Mouse (Mus musculus): ENCODE results near the gene Supt16. TPM values are rescaled to one million over a fixed set of nuclear protein-coding genes. Genes with fewer than 3 reads are reported as not detected.

The Supt16 gene
- polyA plus RNA-seq (2014; fragmentation: Nextera tagmentation; extraction: Ambion mirVana): 68.9 and 73.5 TPM in 2 replicates

- Histone ChIP-seq H3K9ac (ENCODE audit: low read length) (peak within 1 kb of the TSS; percentile 99), H3K36me3 (ENCODE audit: control insufficient read depth, insufficient read depth, low read length) (peaks cover 50% of the 10 kb centered on the region), H3K27me3 (replicated peaks; ENCODE audit: control insufficient read depth, insufficient read depth, low read length) (no peaks in the 10 kb centered on the region), H3K27ac (ENCODE audit: low read depth) (peak within 1 kb of the TSS; percentile 99), H3K4me2 (ENCODE audit: low read length) (peak within 1 kb of the TSS; percentile 91), H3K4me3 (ENCODE audit: low read depth, low read length) (peak within 1 kb of the TSS; percentile 94), H3K4me1 (replicated peaks; ENCODE audit: control insufficient read depth, insufficient read depth, low read length) (peaks cover 17% of the 10 kb centered on the region), H3K9me3 (ENCODE audit: control insufficient read depth, low read length) (no peaks in the 10 kb centered on the region)
- DNase-seq (ENCODE audit: low spot score) (peak; percentile 92), ATAC-seq (replicated peaks; ENCODE audit: low FRiP score, low TSS enrichment, low read depth) (peak; percentile 96)
- under 1% methylated on average over 59 of the region's 59 CpGs for WGBS
Observed at GRCm38 (mm10) chr14:52197156-52197878, at the start of gene Supt16. TSS of gene Supt16 (minus strand) at chr14:52197416.

- no peaks in the 10 kb centered on the region for H3K9me3 ChIP-seq (ENCODE audit: control insufficient read depth, low read length)
- DNase-seq (ENCODE audit: low spot score) (no peak), ATAC-seq (replicated peaks; ENCODE audit: low FRiP score, low TSS enrichment, low read depth) (no peak)
- H3K4me3 ChIP-seq (ENCODE audit: low read depth, low read length): no peak overlapping the region
- H3K27me3 ChIP-seq (replicated peaks; ENCODE audit: control insufficient read depth, insufficient read depth, low read length): no peaks in the 10 kb centered on the region
- 77% methylated on average over 4 of the region's 4 CpGs for WGBS
- no peak overlapping the region for H3K27ac ChIP-seq (ENCODE audit: low read depth)
- no peak overlapping the region for H3K4me2 ChIP-seq (ENCODE audit: low read length)
- H3K36me3 ChIP-seq (ENCODE audit: control insufficient read depth, insufficient read depth, low read length): peaks cover under 1% of the 10 kb centered on the region; the same call in 1 of the 2 replicates
- H3K9ac ChIP-seq (ENCODE audit: low read length): no peak overlapping the region
- 0 out of 2 replicates have a peak, but pooled peaks cover 3% of the 10 kb centered on the region for H3K4me1 ChIP-seq (replicated peaks; ENCODE audit: control insufficient read depth, insufficient read depth, low read length)
Observed at GRCm38 (mm10) chr14:52246129-52246528, 48.9 kb upstream of the Supt16 start.

- peak overlapping the region; percentile 6; the same call in 1 of the 2 replicates for H3K27ac ChIP-seq (ENCODE audit: low read depth)
- ATAC-seq (replicated peaks; ENCODE audit: low FRiP score, low TSS enrichment, low read depth) (peak; percentile 72), DNase-seq (ENCODE audit: low spot score) (no peak)
- peak overlapping the region; percentile 49 for H3K4me2 ChIP-seq (ENCODE audit: low read length)
- H3K9me3 ChIP-seq (ENCODE audit: control insufficient read depth, low read length): no peaks in the 10 kb centered on the region
- H3K4me1 ChIP-seq (replicated peaks; ENCODE audit: control insufficient read depth, insufficient read depth, low read length): 0 out of 2 replicates have a peak, but pooled peaks cover 3% of the 10 kb centered on the region
- H3K36me3 ChIP-seq (ENCODE audit: control insufficient read depth, insufficient read depth, low read length): peaks cover 7% of the 10 kb centered on the region; the same call in 1 of the 2 replicates
- 10% methylated on average over 7 of the region's 7 CpGs for WGBS
- H3K4me3 ChIP-seq (ENCODE audit: low read depth, low read length): peak overlapping the region; percentile 54
- no peaks in the 10 kb centered on the region for H3K27me3 ChIP-seq (replicated peaks; ENCODE audit: control insufficient read depth, insufficient read depth, low read length)
- peak overlapping the region; percentile 31 for H3K9ac ChIP-seq (ENCODE audit: low read length)
Observed at GRCm38 (mm10) chr14:52244690-52245042, 47.5 kb upstream of the Supt16 start.

GRCm38 (mm10) chr14:52244041-52244689 lies 46.9 kb upstream of the Supt16 start:
- Histone ChIP-seq H3K36me3 (ENCODE audit: control insufficient read depth, insufficient read depth, low read length) (peaks cover 7% of the 10 kb centered on the region; the same call in 1 of the 2 replicates), H3K4me2 (ENCODE audit: low read length) (peak overlapping the region; percentile 49), H3K4me3 (ENCODE audit: low read depth, low read length) (peak overlapping the region; percentile 54), H3K27me3 (replicated peaks; ENCODE audit: control insufficient read depth, insufficient read depth, low read length) (no peaks in the 10 kb centered on the region), H3K9ac (ENCODE audit: low read length) (peak overlapping the region; percentile 53), H3K27ac (ENCODE audit: low read depth) (peak overlapping the region; percentile 6; the same call in 1 of the 2 replicates), H3K4me1 (replicated peaks; ENCODE audit: control insufficient read depth, insufficient read depth, low read length) (0 out of 2 replicates have a peak, but pooled peaks cover 3% of the 10 kb centered on the region), H3K9me3 (ENCODE audit: control insufficient read depth, low read length) (no peaks in the 10 kb centered on the region)
- DNase-seq (ENCODE audit: low spot score) (peak; percentile 99), ATAC-seq (replicated peaks; ENCODE audit: low FRiP score, low TSS enrichment, low read depth) (peak; percentile 98)
- under 1% methylated on average over 32 of the region's 32 CpGs for WGBS

- Histone ChIP-seq H3K27ac (ENCODE audit: low read depth) (no peak overlapping the region), H3K4me2 (ENCODE audit: low read length) (no peak overlapping the region), H3K4me3 (ENCODE audit: low read depth, low read length) (no peak overlapping the region), H3K4me1 (replicated peaks; ENCODE audit: control insufficient read depth, insufficient read depth, low read length) (no peaks in the 10 kb centered on the region), H3K9me3 (ENCODE audit: control insufficient read depth, low read length) (no peaks in the 10 kb centered on the region), H3K27me3 (replicated peaks; ENCODE audit: control insufficient read depth, insufficient read depth, low read length) (no peaks in the 10 kb centered on the region), H3K36me3 (ENCODE audit: control insufficient read depth, insufficient read depth, low read length) (peaks cover 68% of the 10 kb centered on the region), H3K9ac (ENCODE audit: low read length) (no peak overlapping the region)
- no peak for DNase-seq (ENCODE audit: low spot score)
- ATAC-seq (replicated peaks; ENCODE audit: low FRiP score, low TSS enrichment, low read depth): no peak
- 89% methylated on average over 1 of the region's 1 CpGs for WGBS
Observed at GRCm38 (mm10) chr14:52236216-52236615, 39.0 kb upstream of the Supt16 start.

- Histone ChIP-seq H3K9ac (ENCODE audit: low read length) (no peak overlapping the region), H3K27ac (ENCODE audit: low read depth) (no peak overlapping the region), H3K4me1 (replicated peaks; ENCODE audit: control insufficient read depth, insufficient read depth, low read length) (no peaks in the 10 kb centered on the region), H3K36me3 (ENCODE audit: control insufficient read depth, insufficient read depth, low read length) (peaks cover 72% of the 10 kb centered on the region), H3K4me3 (ENCODE audit: low read depth, low read length) (no peak overlapping the region), H3K9me3 (ENCODE audit: control insufficient read depth, low read length) (no peaks in the 10 kb centered on the region), H3K27me3 (replicated peaks; ENCODE audit: control insufficient read depth, insufficient read depth, low read length) (no peaks in the 10 kb centered on the region), H3K4me2 (ENCODE audit: low read length) (no peak overlapping the region)
- ATAC-seq (replicated peaks; ENCODE audit: low FRiP score, low TSS enrichment, low read depth) (no peak), DNase-seq (ENCODE audit: low spot score) (no peak)
- WGBS: 88% methylated on average over 7 of the region's 7 CpGs
Observed at GRCm38 (mm10) chr14:52235165-52235564, 37.9 kb upstream of the Supt16 start.

- Histone ChIP-seq H3K27ac (ENCODE audit: low read depth) (no peak overlapping the region), H3K4me2 (ENCODE audit: low read length) (no peak overlapping the region), H3K9ac (ENCODE audit: low read length) (no peak overlapping the region), H3K4me1 (replicated peaks; ENCODE audit: control insufficient read depth, insufficient read depth, low read length) (no peaks in the 10 kb centered on the region), H3K36me3 (ENCODE audit: control insufficient read depth, insufficient read depth, low read length) (peaks cover 97% of the 10 kb centered on the region), H3K4me3 (ENCODE audit: low read depth, low read length) (no peak overlapping the region), H3K9me3 (ENCODE audit: control insufficient read depth, low read length) (no peaks in the 10 kb centered on the region), H3K27me3 (replicated peaks; ENCODE audit: control insufficient read depth, insufficient read depth, low read length) (no peaks in the 10 kb centered on the region)
- 85% methylated on average over 6 of the region's 6 CpGs for WGBS
- DNase-seq (ENCODE audit: low spot score): no peak
- ATAC-seq (replicated peaks; ENCODE audit: low FRiP score, low TSS enrichment, low read depth): no peak
Observed at GRCm38 (mm10) chr14:52232249-52232648, 35.0 kb upstream of the Supt16 start.

GRCm38 (mm10) chr14:52225972-52226371 lies 28.8 kb upstream of the Supt16 start:
- 94% methylated on average over 2 of the region's 2 CpGs for WGBS
- Histone ChIP-seq H3K4me1 (replicated peaks; ENCODE audit: control insufficient read depth, insufficient read depth, low read length) (no peaks in the 10 kb centered on the region), H3K36me3 (ENCODE audit: control insufficient read depth, insufficient read depth, low read length) (peaks cover 99% of the 10 kb centered on the region), H3K4me3 (ENCODE audit: low read depth, low read length) (no peak overlapping the region), H3K27me3 (replicated peaks; ENCODE audit: control insufficient read depth, insufficient read depth, low read length) (no peaks in the 10 kb centered on the region), H3K27ac (ENCODE audit: low read depth) (no peak overlapping the region), H3K9ac (ENCODE audit: low read length) (no peak overlapping the region), H3K4me2 (ENCODE audit: low read length) (no peak overlapping the region), H3K9me3 (ENCODE audit: control insufficient read depth, low read length) (no peaks in the 10 kb centered on the region)
- no peak for ATAC-seq (replicated peaks; ENCODE audit: low FRiP score, low TSS enrichment, low read depth)
- no peak for DNase-seq (ENCODE audit: low spot score)
